Mouse (Mus musculus) forebrain, embryonic 10.5 days (tissue): ENCODE measurements around the gene Zpbp. TPM values are rescaled to one million over a fixed set of nuclear protein-coding genes. Genes with fewer than 3 reads are reported as not detected.

Experiments used
- DNase-seq: peaks from one replicate; pipeline ENCODE4 v3.0.0-alpha.2; 2017; ENCODE audit warnings: low spot score; ENCODE audit errors: extremely low spot score
- H3K27ac ChIP-seq: fragments of 300-500 bp; sonication (generic); 2 replicates; pipeline ENCODE4 v1.5.1; 2016; ENCODE audit warnings: mild to moderate bottlenecking
- H3K27me3 ChIP-seq: fragments of 300-500 bp; sonication (generic); 2 replicates; pipeline ENCODE4 v1.6.1; 2016; ENCODE audit warnings: mild to moderate bottlenecking; ENCODE audit not compliant: poor library complexity, severe bottlenecking
- H3K36me3 ChIP-seq: fragments of 300-500 bp; sonication (generic); replicated peaks from 2 replicates; pipeline ENCODE4 v1.6.1; 2016; ENCODE audit warnings: mild to moderate bottlenecking, moderate library complexity
- H3K4me1 ChIP-seq: fragments of 300-500 bp; sonication (generic); 2 replicates; pipeline ENCODE4 v1.6.1; 2016
- H3K4me3 ChIP-seq: fragments of 300-500 bp; sonication (generic); 2 replicates; pipeline ENCODE4 v1.5.1; 2016; ENCODE audit warnings: mild to moderate bottlenecking, moderate library complexity
- H3K9me3 ChIP-seq: fragments of 300-500 bp; sonication (generic); 2 replicates; pipeline ENCODE4 v1.6.1; 2016; ENCODE audit warnings: mild to moderate bottlenecking, moderate library complexity
- WGBS: fragments of 180-500 bp; shearing (Covaris S2); methylation state at CpG from one replicate; pipeline ENCODE4 v1.1.7; 2016; 5-methylcytosine and 5-hydroxymethylcytosine counted together
- polyA plus RNA-seq: library from polyadenylated mRNA; unstranded; fragments of >200 nt; fragmentation: Nextera tagmentation; extraction: Ambion mirVana; gene quantifications from 2 replicates; pipeline ENCODE4 v1.2.1, GENCODE M21; 2016

Zpbp gene
- 0.49 and 0.68 TPM in 2 replicates for polyA plus RNA-seq

GRCm38 (mm10) chr11:11461635-11462560 lies at the start of gene Zpbp, which contains the start of gene Spata48:
Gene Zpbp (minus strand): TSS chr11:11462408.
Gene Spata48 (plus strand): TSS chr11:11462094.
- 3% methylated on average over 66 of the region's 66 CpGs for WGBS

DNA sequence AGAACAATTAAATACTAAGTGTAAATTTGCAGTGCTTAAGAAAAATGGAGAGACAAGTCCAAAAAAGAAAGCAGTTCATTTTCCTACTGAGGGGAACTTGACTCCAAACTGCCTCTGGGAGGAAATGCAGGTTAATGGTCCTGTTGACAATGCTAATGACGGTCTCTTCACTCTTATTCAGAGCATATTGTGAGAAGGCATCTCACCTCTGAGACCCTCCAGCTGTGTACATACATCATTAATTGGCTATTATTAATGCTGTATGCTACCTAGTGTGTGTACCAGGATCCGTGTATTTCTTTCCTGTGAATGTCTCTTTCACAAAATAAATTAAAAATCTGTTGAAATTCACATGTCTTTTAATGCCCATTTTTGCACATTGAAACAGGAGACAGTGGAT lies 47.2 kb upstream of the Zpbp start:
- H3K36me3 ChIP-seq = no peaks in the 10 kb centered on the region
- H3K4me3 ChIP-seq = no peak overlapping the region
- no peak for DNase-seq
- H3K9me3 ChIP-seq = no peaks in the 10 kb centered on the region
- 85% methylated on average over 2 of the region's 2 CpGs for WGBS
- H3K4me1 ChIP-seq = no peaks in the 10 kb centered on the region
- no peak overlapping the region for H3K27ac ChIP-seq
- no peaks in the 10 kb centered on the region for H3K27me3 ChIP-seq

More at GRCm38 (mm10) chr11:11461635-11462560, at the start of gene Zpbp, which contains the start of gene Spata48:
- Histone ChIP-seq H3K27ac (peak within 1 kb of the TSS; percentile 88), H3K36me3 (no peaks in the 10 kb centered on the region), H3K9me3 (no peaks in the 10 kb centered on the region), H3K27me3 (no peaks in the 10 kb centered on the region), H3K4me3 (peak within 1 kb of the TSS; percentile 58), H3K4me1 (peaks cover 8% of the 10 kb centered on the region)
- peak; percentile 90 for DNase-seq

DNA sequence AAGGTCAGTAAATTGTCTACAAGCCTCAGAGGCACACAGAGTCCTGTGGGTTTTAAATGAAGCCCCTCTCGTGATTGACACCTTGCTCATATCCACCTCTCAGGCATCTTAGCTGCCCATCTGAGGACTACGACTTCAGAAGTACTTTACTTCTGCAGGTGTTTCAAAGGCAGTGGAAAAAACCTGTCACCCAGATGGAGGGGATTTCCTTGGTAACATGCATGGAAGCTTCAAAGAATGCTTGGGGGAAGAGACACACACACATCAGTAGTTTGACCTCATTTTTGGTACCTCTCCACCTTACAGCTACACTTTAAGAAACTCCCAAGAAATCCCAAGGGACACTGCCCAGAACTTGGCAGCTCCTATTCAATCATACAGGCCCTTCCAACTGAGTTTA lies 44.0 kb upstream of the Zpbp start:
- Histone ChIP-seq H3K9me3 (no peaks in the 10 kb centered on the region), H3K27me3 (no peaks in the 10 kb centered on the region), H3K36me3 (no peaks in the 10 kb centered on the region), H3K4me3 (no peak overlapping the region), H3K27ac (no peak overlapping the region), H3K4me1 (no peaks in the 10 kb centered on the region)
- WGBS = 87% methylated on average over 2 of the region's 2 CpGs
- no peak for DNase-seq

- no peaks in the 10 kb centered on the region for H3K4me1 ChIP-seq
- no peaks in the 10 kb centered on the region for H3K27me3 ChIP-seq
- 21% methylated on average over 10 of the region's 10 CpGs for WGBS
- no peaks in the 10 kb centered on the region for H3K36me3 ChIP-seq
- H3K27ac ChIP-seq = no peak overlapping the region
- no peaks in the 10 kb centered on the region for H3K9me3 ChIP-seq
- no peak overlapping the region for H3K4me3 ChIP-seq
- DNase-seq = peak; percentile 30
Measured at GRCm38 (mm10) chr11:11499944-11500343, 37.7 kb upstream of the Zpbp start.

DNA sequence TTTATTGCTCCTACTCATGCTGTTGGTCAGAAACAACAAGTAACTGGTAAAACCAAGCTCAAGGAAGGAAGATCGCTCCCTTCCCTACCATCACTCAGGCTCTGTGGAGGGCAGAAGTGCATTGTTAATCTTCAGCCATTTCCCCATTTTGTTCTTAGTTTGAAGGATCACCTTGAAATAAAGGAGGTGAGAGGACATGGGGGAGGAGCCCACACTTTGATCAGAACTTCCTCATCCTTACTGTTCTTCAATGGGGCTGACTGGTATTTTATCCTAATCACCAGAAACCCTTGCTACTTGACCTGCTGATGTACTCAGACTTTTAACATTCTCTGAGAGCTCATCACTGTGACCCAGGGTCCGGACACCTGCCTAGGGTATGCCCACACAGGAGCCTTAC lies 33.5 kb upstream of the Zpbp start:
- Histone ChIP-seq H3K27me3 (no peaks in the 10 kb centered on the region), H3K4me3 (no peak overlapping the region), H3K36me3 (no peaks in the 10 kb centered on the region), H3K9me3 (no peaks in the 10 kb centered on the region), H3K4me1 (peaks cover 4% of the 10 kb centered on the region; the same call in 1 of the 2 replicates), H3K27ac (no peak overlapping the region)
- DNase-seq = no peak
- WGBS = 87% methylated on average over 2 of the region's 2 CpGs

DNA sequence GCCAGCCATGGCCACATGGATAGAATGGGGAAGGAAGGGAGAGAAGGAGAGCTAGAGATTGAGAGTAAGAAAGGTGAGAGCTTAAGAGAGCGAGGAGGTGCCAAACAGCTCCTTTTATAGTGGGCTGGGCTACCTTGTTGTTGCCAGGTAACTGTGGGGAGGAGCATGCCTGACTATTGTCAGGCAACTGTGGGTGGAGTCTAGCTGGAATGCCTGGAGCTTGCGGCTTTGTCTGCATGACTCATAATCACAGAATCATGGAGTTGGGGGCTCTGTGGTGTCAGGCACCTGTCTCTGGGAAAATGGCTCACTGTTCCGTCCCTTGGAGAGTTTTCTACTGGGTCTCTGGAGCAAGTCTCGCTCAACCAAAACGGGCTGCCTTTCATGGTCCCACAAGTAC lies 29.8 kb upstream of the Zpbp start:
- Histone ChIP-seq H3K36me3 (no peaks in the 10 kb centered on the region), H3K27me3 (no peaks in the 10 kb centered on the region), H3K4me3 (no peak overlapping the region), H3K9me3 (no peaks in the 10 kb centered on the region), H3K4me1 (peaks cover 4% of the 10 kb centered on the region; the same call in 1 of the 2 replicates), H3K27ac (no peak overlapping the region)
- DNase-seq = no peak
- 79% methylated on average over 5 of the region's 5 CpGs for WGBS

DNA sequence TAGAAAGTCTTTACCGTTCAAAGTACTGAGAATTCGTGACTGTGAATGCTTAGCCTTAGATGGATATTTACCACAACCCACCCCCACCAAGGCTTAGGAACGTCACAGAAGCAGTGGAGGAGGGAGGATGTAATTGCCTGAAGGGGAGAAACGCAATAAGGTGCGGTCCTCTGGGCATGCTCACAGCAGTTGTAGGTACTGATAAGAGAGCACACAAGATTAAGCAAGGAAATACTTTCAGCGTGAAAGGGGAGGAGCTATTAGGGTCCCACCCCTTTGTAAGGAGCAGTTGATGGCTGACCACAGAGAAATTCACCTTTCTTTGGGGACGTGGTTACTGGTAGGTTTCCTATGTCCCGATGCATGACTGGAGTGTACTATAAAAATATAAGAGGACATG lies 22.2 kb upstream of the Zpbp start:
- no peak for DNase-seq
- WGBS = 64% methylated on average over 8 of the region's 8 CpGs
- Histone ChIP-seq H3K4me1 (no peaks in the 10 kb centered on the region), H3K36me3 (no peaks in the 10 kb centered on the region), H3K27ac (no peak overlapping the region), H3K4me3 (no peak overlapping the region), H3K27me3 (no peaks in the 10 kb centered on the region), H3K9me3 (no peaks in the 10 kb centered on the region)

- DNase-seq = no peak
Measured at GRCm38 (mm10) chr11:11468924-11469323, 6.7 kb upstream of the Zpbp start.

GRCm38 (mm10) chr11:11462561-11462890 lies 318 bp upstream of the Zpbp start:
- H3K4me3 ChIP-seq = peak overlapping the region; percentile 58
- 85% methylated on average over 5 of the region's 5 CpGs for WGBS
- no peaks in the 10 kb centered on the region for H3K9me3 ChIP-seq
- no peak for DNase-seq
- H3K36me3 ChIP-seq = no peaks in the 10 kb centered on the region
- no peaks in the 10 kb centered on the region for H3K27me3 ChIP-seq
- peaks cover 8% of the 10 kb centered on the region for H3K4me1 ChIP-seq
- peak overlapping the region; percentile 88 for H3K27ac ChIP-seq

More at GRCm38 (mm10) chr11:11468924-11469323, 6.7 kb upstream of the Zpbp start:
- H3K36me3 ChIP-seq = no peaks in the 10 kb centered on the region
- H3K27me3 ChIP-seq = no peaks in the 10 kb centered on the region
- no peaks in the 10 kb centered on the region for H3K9me3 ChIP-seq
- no peaks in the 10 kb centered on the region for H3K4me1 ChIP-seq
- no peak overlapping the region for H3K27ac ChIP-seq
- H3K4me3 ChIP-seq = no peak overlapping the region

GRCm38 (mm10) chr11:11455037-11455436 lies 7.2 kb downstream of the Zpbp start:
- no peaks in the 10 kb centered on the region for H3K9me3 ChIP-seq
- no peaks in the 10 kb centered on the region for H3K36me3 ChIP-seq
- DNase-seq = no peak
- no peak overlapping the region for H3K4me3 ChIP-seq
- 42% methylated on average over 2 of the region's 2 CpGs for WGBS
- H3K27ac ChIP-seq = no peak overlapping the region
- H3K4me1 ChIP-seq = no peaks in the 10 kb centered on the region
- no peaks in the 10 kb centered on the region for H3K27me3 ChIP-seq

- Histone ChIP-seq H3K4me3 (no peak overlapping the region), H3K27me3 (no peaks in the 10 kb centered on the region), H3K9me3 (no peaks in the 10 kb centered on the region), H3K27ac (no peak overlapping the region), H3K36me3 (no peaks in the 10 kb centered on the region), H3K4me1 (no peaks in the 10 kb centered on the region)
- WGBS = 87% methylated on average over 2 of the region's 2 CpGs
- DNase-seq = no peak
Measured at GRCm38 (mm10) chr11:11417356-11417755, 44.9 kb downstream of the Zpbp start.

GRCm38 (mm10) chr11:11414188-11414587 lies 48.0 kb downstream of the Zpbp start:
- H3K36me3 ChIP-seq = no peaks in the 10 kb centered on the region
- H3K27me3 ChIP-seq = no peaks in the 10 kb centered on the region
- DNase-seq = no peak
- no peaks in the 10 kb centered on the region for H3K4me1 ChIP-seq
- H3K9me3 ChIP-seq = no peaks in the 10 kb centered on the region
- no peak overlapping the region for H3K4me3 ChIP-seq
- no peak overlapping the region for H3K27ac ChIP-seq
- WGBS = 91% methylated on average over 5 of the region's 5 CpGs

- Histone ChIP-seq H3K4me1 (no peaks in the 10 kb centered on the region), H3K9me3 (peaks cover 10% of the 10 kb centered on the region), H3K27ac (no peak overlapping the region), H3K27me3 (no peaks in the 10 kb centered on the region), H3K4me3 (no peak overlapping the region), H3K36me3 (no peaks in the 10 kb centered on the region)
- 87% methylated on average over 5 of the region's 5 CpGs for WGBS
- DNase-seq = no peak
Measured at GRCm38 (mm10) chr11:11394686-11395085, 67.5 kb downstream of the Zpbp start.
